In genomic region chr10:59114535-59115291, GRCm38 (mm10) we compare ENCODE assay signal across 9 mouse cellular contexts.
DNase-seq lines count a peak whose midpoint lies in the region; ATAC-seq and TF ChIP-seq lines count a peak whose summit lies in the region.
"Had no signal": no experiment of that assay in that cellular context is flagged by ENCODE, and none has a peak within 500 bp of the region (broad histone marks: within the 10 kb centered on the region; RNA-seq: fewer than 3 reads in every experiment).

No protein-coding gene starts in this region.

- no peaks in the 10 kb centered on the region for H3K27me3 ChIP-seq in heart, embryonic 14.5 days (ENCODE audit: control insufficient read depth, insufficient read depth, low read length)
- H3K27me3 ChIP-seq in myocyte (ENCODE audit: control insufficient read depth, insufficient read depth, insufficient read length), result no peaks in the 10 kb centered on the region
- no peaks in the 10 kb centered on the region for H3K27me3 ChIP-seq in thymus, adult 2 months (ENCODE audit: control insufficient read depth, insufficient read depth, low read length)
- no peaks in the 10 kb centered on the region for H3K27me3 ChIP-seq in hindbrain, embryonic 13.5 days

- H3K36me3 ChIP-seq in heart, embryonic 14.5 days (ENCODE audit: control insufficient read depth, insufficient read depth, low read length), result no peaks in the 10 kb centered on the region
- no peaks in the 10 kb centered on the region for H3K36me3 ChIP-seq in myocyte (ENCODE audit: control insufficient read depth, insufficient read depth)
- no peaks in the 10 kb centered on the region for H3K36me3 ChIP-seq in thymus, adult 2 months (ENCODE audit: control insufficient read depth, insufficient read depth, low read length)
- H3K36me3 ChIP-seq in hindbrain, embryonic 13.5 days, result peaks cover 15% of the 10 kb centered on the region

- peaks cover 6 to 12% of the 10 kb centered on the region in 2 experiments; a peak in 3 of 4 replicates for H3K4me1 ChIP-seq in heart, embryonic 14.5 days (ENCODE audit: control insufficient read depth in 2 of 2, insufficient read depth in 2 of 2, low read length in 2 of 2)
- no peaks in the 10 kb centered on the region for H3K4me1 ChIP-seq in thymus, adult 2 months (replicated peaks; ENCODE audit: control insufficient read depth, insufficient read depth, low read length)
- no peaks in the 10 kb centered on the region for H3K4me1 ChIP-seq in hindbrain, embryonic 13.5 days (replicated peaks)

- H3K4me2 ChIP-seq in heart, embryonic 14.5 days (ENCODE audit: low read length), result peak overlapping the region; percentile 40
- H3K4me2 ChIP-seq in myocyte (ENCODE audit: low read depth), result peak overlapping the region; percentile 84
- no peak overlapping the region for H3K4me2 ChIP-seq in hindbrain, embryonic 13.5 days

- ATAC-seq in heart, embryonic 14.5 days (ENCODE audit: insufficient number of reproducible peaks, insufficient read depth, low FRiP score, low read depth), result 0 out of 2 replicates have a peak, but pooled peaks have one; percentile 58
- ATAC-seq in hindbrain, embryonic 13.5 days (ENCODE audit: low FRiP score), result no peak

- H3ac ChIP-seq in myocyte (ENCODE audit: control insufficient read depth, insufficient read length), result no peak overlapping the region

- H3K9ac ChIP-seq in heart, embryonic 14.5 days (ENCODE audit: low read length), result no peak overlapping the region
- H3K9ac ChIP-seq in hindbrain, embryonic 13.5 days, result no peak overlapping the region; the same call in 1 of the 2 replicates
- H3K9ac ChIP-seq: liver, embryonic 14.5 days had no signal

- no peaks in the 10 kb centered on the region for H3K9me3 ChIP-seq in heart, embryonic 14.5 days (ENCODE audit: control insufficient read depth, low read length)
- H3K9me3 ChIP-seq in hindbrain, embryonic 13.5 days, result no peaks in the 10 kb centered on the region

- 14% methylated on average over 15 of the region's 15 CpGs for WGBS in heart, embryonic 14.5 days
- WGBS in thymus, adult 2 months, result 88% methylated on average over 15 of the region's 15 CpGs
- 65% methylated on average over 15 of the region's 15 CpGs for WGBS in hindbrain, embryonic 13.5 days

- no peak overlapping the region for H3K4me3 ChIP-seq in heart, embryonic 14.5 days (ENCODE audit: control insufficient read depth in 1 of 2, insufficient read depth in 1 of 2, low read depth in 1 of 2, low read length in 2 of 2)
- peak overlapping the region; percentile 0 for H3K4me3 ChIP-seq in myocyte
- no peak overlapping the region for H3K4me3 ChIP-seq in thymus, adult 2 months (ENCODE audit: control insufficient read depth, insufficient read depth, low read length)
- H3K4me3 ChIP-seq in hindbrain, embryonic 13.5 days, result no peak overlapping the region

- no peak for TF ChIP-seq CTCF in thymus, adult 2 months (IDR thresholded peaks at IDR 0.05; ENCODE audit: borderline replicate concordance, control insufficient read depth, extremely low read depth, insufficient read depth, low read length, poor library complexity)

- peak; percentile 79 for DNase-seq in Muller cell, postnatal 12 days (ENCODE audit: inconsistent ontology term)
- DNase-seq in embryo, embryonic 10.5 days (ENCODE audit: low spot score), result peak; percentile 68
- peak; percentile 93 for DNase-seq in layer of hippocampus, adult 9-11 months
- DNase-seq in thymus, adult 2 months, result no peak
- no peak for DNase-seq in liver

- peak; percentile 33 for TF ChIP-seq POLR2A in myocyte (IDR thresholded peaks at IDR 0.05; ENCODE audit: insufficient read length, low read depth)
- TF ChIP-seq POLR2A in thymus, adult 2 months (IDR thresholded peaks at IDR 0.05; ENCODE audit: control insufficient read depth, extremely low read depth, insufficient read depth, low read length, poor library complexity), result no peak

- H3K79me2 ChIP-seq in myocyte (ENCODE audit: control insufficient read depth, insufficient read depth), result no peaks in the 10 kb centered on the region

- 0 out of 4 replicates have a peak overlapping the region, but pooled peaks of 1 of the 2 experiments have one; percentile 6 for H3K27ac ChIP-seq in heart, embryonic 14.5 days (replicated peaks in 1 of 2; ENCODE audit: control insufficient read depth in 1 of 2, insufficient read depth in 1 of 2, low read depth in 2 of 2, low read length in 2 of 2)
- H3K27ac ChIP-seq in thymus, adult 2 months (ENCODE audit: control insufficient read depth, insufficient read depth, low read length), result no peak overlapping the region
- H3K27ac ChIP-seq in hindbrain, embryonic 13.5 days, result no peak overlapping the region
- H3K27ac ChIP-seq: liver, embryonic 14.5 days had no signal

TF ChIP-seq in myocyte, 11 proteins besides CTCF, POLR2A, EP300 and RAD21:
- no peak for TF ChIP-seq E2F4 (IDR thresholded peaks at IDR 0.05; ENCODE audit: insufficient read depth)
- peak; percentile 96 to 99 (median 98) for TF ChIP-seq MYOD1 (IDR thresholded peaks at IDR 0.05; ENCODE audit: control insufficient read depth in 1 of 3, insufficient read length in 2 of 3, low read depth in 2 of 3)
- peak; percentile 67 for TF ChIP-seq TCF12 (IDR thresholded peaks at IDR 0.05; ENCODE audit: insufficient read depth, poor library complexity, severe bottlenecking)
- TF ChIP-seq TCF3 (IDR thresholded peaks at IDR 0.05; ENCODE audit: insufficient read length, low read depth), result peak; percentile 57
- TF ChIP-seq CEBPB (IDR thresholded peaks at IDR 0.05; ENCODE audit: insufficient read depth, poor library complexity, severe bottlenecking), result no peak
- TF ChIP-seq MYOG (IDR thresholded peaks at IDR 0.05; ENCODE audit: control insufficient read depth in 1 of 3, insufficient read depth in 1 of 3, insufficient read length in 2 of 3, low read depth in 2 of 3), result peak in 2 of 3 experiments; percentile 50 to 87

Comparison
In these comparisons a context has a peak if more than half of its experiments do, and no peak if none do; other contexts are left out.
1. DNase-seq: peak in Muller cell, postnatal 12 days (single experiment), embryo, embryonic 10.5 days (single experiment) and layer of hippocampus, adult 9-11 months (single experiment); none in thymus, adult 2 months (single experiment) and liver (single experiment).